Mouse (Mus musculus) embryonic facial prominence, embryonic 13.5 days (tissue): ENCODE measurements around the gene Psmd13. TPM values are rescaled to one million over a fixed set of nuclear protein-coding genes. Genes with fewer than 3 reads are reported as not detected.
A peak's percentile ranks its signal among the peaks of the same experiment; 100 is the strongest.

ENCODE experiments used
- ATAC-seq: fragments of 200-750 bp; cut with Nextera tagmentation; 2 replicates; pipeline ENCODE4 v1.8.0; 2017; ENCODE audit warnings: low read depth; ENCODE audit not compliant: insufficient number of reproducible peaks, insufficient read depth, low FRiP score, low TSS enrichment
- H3K27ac ChIP-seq: fragments of 300-500 bp; sonication (generic); 2 replicates; pipeline ENCODE4 v1.5.1; 2015; ENCODE audit warnings: moderate library complexity, mild to moderate bottlenecking, inconsistent platforms
- H3K27me3 ChIP-seq: fragments of 300-500 bp; sonication (generic); 2 replicates; pipeline ENCODE4 v1.6.1; 2015; ENCODE audit warnings: mild to moderate bottlenecking, inconsistent platforms
- H3K36me3 ChIP-seq: fragments of 300-500 bp; sonication (generic); 2 replicates; pipeline ENCODE4 v1.6.1; 2015; ENCODE audit warnings: mild to moderate bottlenecking, inconsistent platforms
- H3K4me1 ChIP-seq: fragments of 300-500 bp; sonication (generic); 2 replicates; pipeline ENCODE4 v1.6.1; 2015; ENCODE audit warnings: inconsistent platforms
- H3K4me2 ChIP-seq: fragments of 300-500 bp; sonication (generic); 2 replicates; pipeline ENCODE4 v1.6.1; 2015; ENCODE audit warnings: moderate library complexity, mild to moderate bottlenecking, inconsistent platforms
- H3K4me3 ChIP-seq: fragments of 300-500 bp; sonication (generic); 2 replicates; pipeline ENCODE4 v1.5.1; 2015; ENCODE audit warnings: mild to moderate bottlenecking, inconsistent platforms
- H3K9ac ChIP-seq: fragments of 300-500 bp; sonication (generic); 2 replicates; pipeline ENCODE4 v1.6.1; 2015; ENCODE audit warnings: mild to moderate bottlenecking, inconsistent platforms
- H3K9me3 ChIP-seq: fragments of 300-500 bp; sonication (generic); 2 replicates; pipeline ENCODE4 v1.6.1; 2016; ENCODE audit warnings: inconsistent platforms
- WGBS: fragments of 180-500 bp; shearing (Covaris S2); methylation state at CpG from one replicate; pipeline ENCODE4 v1.1.7; 2015; ENCODE audit warnings: mixed read lengths; 5-methylcytosine and 5-hydroxymethylcytosine counted together
- polyA plus RNA-seq: library from polyadenylated mRNA; unstranded; fragments of >200 nt; fragmentation: Nextera tagmentation; extraction: Ambion mirVana; gene quantifications from 2 replicates; pipeline ENCODE4 v1.2.1, GENCODE M21; 2015

Gene Psmd13
- polyA plus RNA-seq, 1 experiment from 2014 or later, result 261 TPM

DNA sequence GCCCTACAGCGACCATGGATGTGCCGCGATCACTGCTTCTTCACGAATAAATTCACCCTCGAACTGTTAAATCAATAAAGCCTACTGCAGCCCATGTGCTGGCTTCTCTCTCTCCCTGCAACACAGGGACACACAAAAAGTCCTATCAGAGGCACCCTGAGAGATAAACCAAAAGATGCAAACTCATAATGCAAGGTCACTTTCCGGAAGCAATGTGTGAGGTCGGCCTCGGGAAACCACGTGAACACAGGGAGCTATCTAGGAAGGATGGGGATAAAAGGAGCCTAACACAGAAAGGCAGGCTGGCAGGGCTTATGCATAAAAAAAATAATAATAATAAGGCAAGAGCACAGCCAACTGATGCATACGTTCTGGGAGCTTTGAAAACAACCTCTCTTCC is 35.1 kb upstream of the Psmd13 start:
- no peak for ATAC-seq
- WGBS, result 81% methylated on average over 10 of the region's 10 CpGs
- Histone ChIP-seq H3K4me2 (no peak overlapping the region), H3K9me3 (no peaks in the 10 kb centered on the region), H3K36me3 (peaks cover 7% of the 10 kb centered on the region), H3K4me1 (peaks cover 3% of the 10 kb centered on the region; the same call in 1 of the 2 replicates), H3K9ac (no peak overlapping the region), H3K27me3 (peaks cover 27% of the 10 kb centered on the region), H3K4me3 (no peak overlapping the region), H3K27ac (no peak overlapping the region)

DNA sequence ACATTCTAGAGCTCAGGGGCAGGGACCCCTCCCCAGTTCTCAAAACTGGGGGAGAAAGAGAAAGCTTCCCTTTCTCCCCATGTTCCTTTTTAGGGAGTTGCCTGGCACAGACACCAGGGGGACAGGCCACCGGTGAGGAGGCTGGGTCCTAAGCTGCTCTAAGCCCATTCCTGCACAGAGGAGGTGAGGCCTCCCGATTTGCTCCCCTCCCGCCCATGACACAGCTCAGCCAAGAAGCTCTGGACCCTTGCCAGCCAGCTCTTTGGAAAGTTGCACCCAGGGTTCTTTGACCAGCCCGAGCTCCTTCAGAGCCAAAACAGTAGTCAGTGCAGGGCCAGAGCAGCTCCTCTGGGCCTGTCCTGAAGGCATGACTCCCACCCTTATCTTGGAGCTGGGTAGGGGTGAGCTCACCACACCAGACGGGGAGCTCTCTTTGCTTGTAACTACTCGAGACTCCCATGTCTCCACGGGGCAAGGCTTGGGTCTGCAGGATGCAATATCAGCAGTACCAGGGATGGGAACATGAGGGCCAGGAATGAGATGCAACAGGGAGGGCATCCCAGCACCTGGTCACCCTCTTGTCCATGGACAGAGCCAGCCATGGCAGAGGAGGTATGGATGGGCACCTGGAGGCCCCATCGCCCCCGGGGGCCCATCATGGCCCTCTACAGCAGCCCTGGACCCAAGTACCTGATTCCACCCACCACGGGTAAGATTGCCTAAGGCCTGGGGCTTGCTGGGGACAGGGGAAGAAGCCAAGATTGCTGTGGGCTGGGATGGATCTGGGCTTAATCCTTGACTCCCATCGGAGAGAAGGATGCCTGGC is 33.8 kb upstream of the Psmd13 start, which contains the start of gene Odf3:
Gene Odf3, plus strand, starts transcription at position 51 of the 826 bp plus-strand sequence.
- H3K27me3 ChIP-seq, result peaks cover 15% of the 10 kb centered on the region
- ATAC-seq, result no peak
- H3K27ac ChIP-seq, result no peak within 1 kb of the TSS
- peaks cover 20% of the 10 kb centered on the region for H3K36me3 ChIP-seq
- H3K4me3 ChIP-seq, result no peak within 1 kb of the TSS
- 65% methylated on average over 11 of the region's 11 CpGs for WGBS
- H3K9me3 ChIP-seq, result no peaks in the 10 kb centered on the region
- no peak within 1 kb of the TSS for H3K9ac ChIP-seq
- peaks cover 3% of the 10 kb centered on the region; the same call in 1 of the 2 replicates for H3K4me1 ChIP-seq
- H3K4me2 ChIP-seq, result no peak within 1 kb of the TSS

DNA sequence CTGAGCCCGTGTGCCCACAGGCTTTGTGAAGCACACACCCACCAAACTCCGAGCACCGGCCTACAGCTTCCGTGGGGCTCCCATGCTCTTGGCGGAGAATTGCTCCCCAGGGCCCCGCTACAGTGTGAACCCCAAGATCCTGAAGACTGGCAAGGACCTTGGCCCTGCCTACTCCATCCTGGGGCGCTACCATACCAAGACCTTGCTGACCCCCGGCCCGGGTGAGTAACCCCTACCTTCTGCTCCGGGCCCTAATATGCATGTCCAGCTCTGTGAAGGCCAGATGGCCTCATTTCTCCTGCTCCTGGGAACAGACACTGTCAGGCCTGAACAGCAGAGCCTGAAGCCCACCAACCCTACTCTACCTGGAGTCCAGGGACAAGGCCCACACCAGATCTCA is 33.2 kb upstream of the Psmd13 start:
- 91% methylated on average over 10 of the region's 10 CpGs for WGBS
- Histone ChIP-seq H3K4me3 (no peak overlapping the region), H3K4me2 (no peak overlapping the region), H3K27me3 (peaks cover 9% of the 10 kb centered on the region), H3K9me3 (no peaks in the 10 kb centered on the region), H3K36me3 (peaks cover 26% of the 10 kb centered on the region), H3K9ac (no peak overlapping the region), H3K4me1 (peaks cover 3% of the 10 kb centered on the region; the same call in 1 of the 2 replicates), H3K27ac (no peak overlapping the region)
- ATAC-seq, result no peak

DNA sequence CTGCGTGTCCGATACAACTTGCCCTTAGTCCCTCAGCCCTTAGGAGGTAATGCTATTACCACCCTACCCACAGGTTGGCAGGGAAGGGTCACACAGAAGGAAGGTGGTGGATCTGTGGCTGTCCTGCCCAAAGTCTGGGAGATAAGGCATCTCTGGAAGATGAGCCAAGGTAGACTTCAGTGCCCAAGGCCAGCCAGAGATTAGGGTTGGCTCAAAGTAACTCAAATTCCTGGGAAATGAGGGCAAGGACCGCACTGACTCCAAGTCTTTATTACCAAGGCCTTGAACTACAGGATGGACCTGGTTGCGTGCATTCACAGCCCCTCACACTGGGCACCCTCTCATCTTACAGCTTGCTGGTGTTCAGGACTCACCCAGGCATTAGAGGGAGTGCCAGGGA is 29.9 kb upstream of the Psmd13 start:
- Histone ChIP-seq H3K4me1 (peaks cover 10% of the 10 kb centered on the region), H3K27ac (no peak overlapping the region), H3K4me3 (no peak overlapping the region), H3K4me2 (no peak overlapping the region), H3K9ac (no peak overlapping the region), H3K9me3 (no peaks in the 10 kb centered on the region), H3K27me3 (no peaks in the 10 kb centered on the region), H3K36me3 (peaks cover 37% of the 10 kb centered on the region)
- ATAC-seq, result no peak
- 94% methylated on average over 4 of the region's 4 CpGs for WGBS

DNA sequence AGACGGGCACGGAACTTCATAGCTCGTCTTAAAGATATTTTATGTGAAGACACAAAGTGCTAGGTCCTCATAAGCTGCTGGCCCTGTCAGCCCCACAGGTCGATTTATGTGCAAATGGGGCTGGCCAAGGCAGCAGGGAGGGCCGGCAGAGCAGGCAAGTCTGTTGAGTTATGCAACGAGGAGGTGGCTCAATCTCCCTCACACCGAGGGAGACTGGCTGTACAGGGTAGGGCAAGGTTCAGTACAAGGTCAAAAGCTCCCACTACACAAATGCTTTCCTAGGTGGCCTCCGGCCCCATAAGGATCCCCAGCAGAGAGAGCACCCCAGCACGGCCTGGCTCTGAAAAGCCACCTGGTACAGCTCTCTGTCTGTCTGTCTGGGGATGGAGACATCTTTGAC is 28.4 kb upstream of the Psmd13 start:
- peaks cover 18% of the 10 kb centered on the region for H3K4me1 ChIP-seq
- H3K36me3 ChIP-seq, result peaks cover 39% of the 10 kb centered on the region
- no peak for ATAC-seq
- no peak overlapping the region for H3K9ac ChIP-seq
- no peak overlapping the region for H3K4me2 ChIP-seq
- no peak overlapping the region for H3K27ac ChIP-seq
- no peak overlapping the region for H3K4me3 ChIP-seq
- H3K27me3 ChIP-seq, result no peaks in the 10 kb centered on the region
- no peaks in the 10 kb centered on the region for H3K9me3 ChIP-seq
- 87% methylated on average over 9 of the region's 9 CpGs for WGBS

DNA sequence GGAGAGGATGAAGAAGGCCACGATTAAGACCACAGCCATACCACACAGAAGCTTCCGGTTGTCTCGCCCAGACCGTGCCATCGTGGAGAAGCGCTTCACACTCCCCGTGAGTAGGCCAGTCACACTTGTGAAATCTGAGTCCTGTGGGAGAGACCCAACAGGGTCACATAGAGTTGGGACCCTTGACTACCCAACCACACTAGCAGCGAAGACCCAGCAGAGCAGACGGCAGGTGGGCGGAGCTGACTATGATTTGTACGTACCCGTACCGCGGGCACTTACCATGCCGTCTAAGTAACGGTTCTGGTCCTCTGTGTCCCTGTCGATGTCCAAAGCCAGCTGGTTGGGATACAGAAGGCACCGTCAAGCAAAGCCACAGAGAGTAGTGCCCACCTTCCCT is 27.3 kb upstream of the Psmd13 start:
- H3K36me3 ChIP-seq, result peaks cover 50% of the 10 kb centered on the region
- H3K4me2 ChIP-seq, result peak overlapping the region; percentile 99
- no peak for ATAC-seq
- WGBS, result 94% methylated on average over 18 of the region's 18 CpGs
- H3K27me3 ChIP-seq, result no peaks in the 10 kb centered on the region
- H3K9ac ChIP-seq, result 0 out of 2 replicates have a peak overlapping the region, but pooled peaks have one; percentile 95
- H3K9me3 ChIP-seq, result no peaks in the 10 kb centered on the region
- peaks cover 29% of the 10 kb centered on the region for H3K4me1 ChIP-seq
- H3K27ac ChIP-seq, result no peak overlapping the region
- H3K4me3 ChIP-seq, result peak overlapping the region; percentile 83

DNA sequence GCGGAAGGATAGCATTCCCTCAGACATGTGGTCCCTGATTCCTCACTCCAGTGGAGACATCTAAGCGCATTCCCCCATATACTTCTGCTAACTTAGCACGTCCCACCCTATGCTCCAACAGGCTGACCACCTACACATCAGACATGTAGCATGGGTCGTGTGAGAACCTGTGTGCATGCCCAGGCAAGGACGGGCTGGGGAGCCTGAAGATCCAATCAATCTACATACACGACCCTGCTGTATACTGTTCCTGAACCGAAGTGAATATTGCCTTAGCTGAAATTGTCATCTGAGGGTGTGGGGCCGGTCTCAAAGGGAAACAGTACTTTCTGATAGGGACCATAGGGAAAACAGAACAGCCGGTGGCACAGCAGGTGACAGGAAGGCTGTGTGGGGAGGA is 26.6 kb upstream of the Psmd13 start:
- Histone ChIP-seq H3K4me1 (peaks cover 34% of the 10 kb centered on the region), H3K9me3 (no peaks in the 10 kb centered on the region), H3K27me3 (no peaks in the 10 kb centered on the region), H3K9ac (peak overlapping the region; percentile 95), H3K4me2 (peak overlapping the region; percentile 99), H3K27ac (0 out of 2 replicates have a peak overlapping the region, but pooled peaks have one; percentile 90), H3K36me3 (peaks cover 56% of the 10 kb centered on the region), H3K4me3 (peak overlapping the region; percentile 83)
- WGBS, result 72% methylated on average over 9 of the region's 9 CpGs
- ATAC-seq, result no peak

DNA sequence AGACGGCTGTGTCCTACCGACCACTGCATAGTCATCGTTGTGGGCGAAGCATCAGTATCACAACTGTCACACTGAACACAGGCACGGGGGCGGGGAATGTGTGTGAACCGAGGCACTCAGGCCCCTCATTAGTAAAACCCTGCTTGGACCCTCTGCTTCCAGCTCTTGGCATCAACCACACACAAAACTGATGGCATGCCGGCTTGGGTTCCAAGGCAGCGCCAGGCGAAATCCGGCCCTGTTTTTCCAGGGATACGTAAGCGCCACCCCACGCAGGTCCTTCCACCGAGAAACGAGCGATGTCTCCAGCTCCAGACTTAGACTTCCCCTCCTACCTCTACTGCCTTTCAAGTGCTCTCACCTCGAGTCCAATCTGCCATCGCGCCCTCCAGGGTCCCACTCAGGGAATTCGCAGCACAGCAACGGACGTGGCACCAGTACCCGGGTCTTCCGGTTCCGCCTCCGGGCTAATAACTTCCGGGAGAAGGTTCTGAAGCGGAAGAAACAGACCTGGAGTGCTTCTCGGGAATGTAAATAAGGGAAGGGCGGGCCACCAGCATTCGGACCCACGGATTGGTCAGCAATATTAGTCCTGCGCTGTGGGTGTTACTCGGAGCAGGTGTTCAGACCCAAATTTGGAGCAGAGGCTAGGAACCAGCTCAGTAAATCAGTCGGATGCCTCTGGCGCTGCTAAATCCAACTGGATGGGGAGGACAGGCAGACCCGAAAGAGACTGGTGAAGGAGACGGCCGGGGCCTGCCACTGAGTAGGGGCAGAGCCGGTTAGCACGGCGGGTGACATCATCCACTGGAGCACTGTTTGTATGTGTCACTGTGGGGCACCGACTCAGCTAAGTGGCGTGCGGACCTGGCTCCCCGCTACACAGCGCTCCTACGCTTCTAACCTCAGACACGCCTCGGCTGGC is 25.6 kb upstream of the Psmd13 start, which contains the start of gene Gm45785:
Gene Gm45785, minus strand, starts transcription at position 472 of the 925 bp plus-strand sequence.
- WGBS, result under 1% methylated on average over 51 of the region's 51 CpGs
- ATAC-seq, result peak; percentile 66
- peaks cover 64% of the 10 kb centered on the region for H3K36me3 ChIP-seq
- H3K4me2 ChIP-seq, result peak within 1 kb of the TSS; percentile 99
- peak within 1 kb of the TSS; percentile 90 for H3K27ac ChIP-seq
- no peaks in the 10 kb centered on the region for H3K9me3 ChIP-seq
- H3K9ac ChIP-seq, result peak within 1 kb of the TSS; percentile 95
- peaks cover 36% of the 10 kb centered on the region for H3K4me1 ChIP-seq
- H3K4me3 ChIP-seq, result peak within 1 kb of the TSS; percentile 83
- no peaks in the 10 kb centered on the region for H3K27me3 ChIP-seq

DNA sequence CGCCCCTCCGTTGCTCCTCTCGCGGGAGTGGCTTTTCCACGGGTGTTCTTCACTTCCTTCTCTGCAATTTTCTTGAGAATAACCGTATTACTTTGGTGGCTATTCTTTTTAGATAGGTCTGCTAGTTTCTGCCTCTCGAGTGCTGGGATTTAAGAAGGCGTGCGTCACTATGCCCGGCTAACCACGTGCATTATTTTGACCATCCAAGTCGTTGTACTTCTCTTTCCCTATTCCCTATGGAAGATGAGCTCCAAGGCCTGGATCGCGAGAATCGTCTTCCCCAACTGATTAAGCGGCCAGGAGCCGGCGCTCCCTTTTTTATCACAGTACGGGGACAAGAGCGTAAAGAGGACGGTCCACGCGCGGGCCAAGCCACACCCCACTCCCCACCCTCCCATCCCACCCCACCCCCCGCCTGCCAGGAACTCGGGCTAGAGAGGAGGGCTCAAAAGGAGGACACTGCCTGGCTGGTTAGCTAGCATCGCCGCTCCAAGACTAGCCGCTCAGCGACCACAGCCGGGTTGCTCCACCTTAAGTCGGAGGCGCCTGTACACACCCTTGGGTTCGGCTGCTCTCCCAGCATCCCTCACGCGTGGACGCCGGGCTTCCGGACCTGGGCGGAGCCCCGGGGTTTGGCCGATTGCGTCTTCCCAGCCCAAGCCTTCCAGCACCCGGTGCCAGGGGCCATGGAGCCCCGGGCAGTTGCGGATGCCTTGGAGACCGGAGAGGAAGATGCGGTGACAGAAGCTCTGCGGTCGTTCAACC is 24.8 kb upstream of the Psmd13 start, which contains the start of gene Ric8a:
Gene Ric8a, plus strand, starts transcription at position 173 of the 765 bp plus-strand sequence.
- H3K4me2 ChIP-seq, result peak within 1 kb of the TSS; percentile 99
- peak within 1 kb of the TSS; percentile 83 for H3K4me3 ChIP-seq
- peak within 1 kb of the TSS; percentile 95 for H3K9ac ChIP-seq
- under 1% methylated on average over 50 of the region's 50 CpGs for WGBS
- peak within 1 kb of the TSS; percentile 90 for H3K27ac ChIP-seq
- peak; percentile 59 for ATAC-seq
- H3K4me1 ChIP-seq, result peaks cover 36% of the 10 kb centered on the region
- H3K27me3 ChIP-seq, result no peaks in the 10 kb centered on the region
- peaks cover 64% of the 10 kb centered on the region for H3K36me3 ChIP-seq
- no peaks in the 10 kb centered on the region for H3K9me3 ChIP-seq

DNA sequence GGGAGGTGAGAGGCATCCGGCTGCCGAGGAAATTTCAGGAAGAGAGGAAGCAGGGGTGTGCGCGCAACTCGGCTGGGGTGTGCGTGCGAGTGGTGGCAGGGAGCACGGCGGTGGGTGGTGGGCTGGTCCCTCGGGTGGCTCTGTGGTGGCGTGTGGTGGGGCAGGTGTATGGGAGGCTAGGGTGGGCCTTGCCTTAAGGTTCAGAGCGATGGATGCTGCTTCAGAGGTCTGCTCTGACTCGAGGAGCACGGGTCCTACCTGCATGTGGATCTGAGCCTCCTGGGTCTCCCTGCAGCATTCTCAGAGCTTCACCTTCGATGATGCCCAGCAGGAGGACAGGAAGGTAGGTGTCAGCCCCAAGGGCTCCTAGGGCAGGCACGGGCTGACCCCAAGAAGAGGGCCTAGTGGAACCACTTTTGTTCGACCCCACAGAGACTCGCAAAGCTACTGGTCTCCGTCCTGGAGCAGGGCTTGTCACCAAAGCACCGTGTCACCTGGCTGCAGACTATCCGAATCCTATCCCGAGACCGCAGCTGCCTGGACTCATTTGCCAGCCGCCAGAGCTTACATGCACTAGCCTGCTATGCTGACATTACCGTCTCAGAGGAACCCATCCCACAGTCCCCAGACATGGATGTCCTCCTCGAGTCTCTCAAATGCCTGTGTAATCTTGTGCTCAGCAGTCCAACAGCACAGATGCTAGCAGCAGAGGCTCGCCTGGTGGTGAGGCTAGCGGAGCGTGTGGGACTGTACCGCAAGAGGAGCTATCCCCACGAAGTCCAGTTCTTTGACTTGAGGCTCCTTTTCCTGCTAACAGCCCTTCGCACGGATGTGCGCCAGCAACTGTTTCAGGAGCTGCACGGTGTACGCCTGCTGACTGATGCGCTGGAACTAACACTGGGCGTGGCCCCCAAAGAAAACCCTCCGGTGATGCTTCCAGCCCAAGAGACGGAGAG is 23.9 kb upstream of the Psmd13 start, which contains the start of gene Bet1l:
Gene Bet1l, minus strand, starts transcription at position 28 of the 956 bp plus-strand sequence.
- Histone ChIP-seq H3K27ac (peak within 1 kb of the TSS; percentile 90), H3K4me3 (peak within 1 kb of the TSS; percentile 83), H3K36me3 (peaks cover 64% of the 10 kb centered on the region), H3K4me1 (peaks cover 36% of the 10 kb centered on the region), H3K4me2 (peak within 1 kb of the TSS; percentile 99), H3K9me3 (no peaks in the 10 kb centered on the region), H3K9ac (peak within 1 kb of the TSS; percentile 95), H3K27me3 (no peaks in the 10 kb centered on the region)
- WGBS, result 36% methylated on average over 40 of the region's 40 CpGs
- ATAC-seq, result no peak
